In genomic region chr1:75804473-75804872, GRCm38 (mm10) we compare ENCODE assay signal across 25 mouse cellular contexts.
A peak's percentile ranks its signal among the peaks of the same experiment; 100 is the strongest.
DNase-seq lines count a peak whose midpoint lies in the region; ATAC-seq and TF ChIP-seq lines count a peak whose summit lies in the region.
"Had no signal": no experiment of that assay in that cellular context is flagged by ENCODE, and none has a peak within 500 bp of the region (broad histone marks: within the 10 kb centered on the region; RNA-seq: fewer than 3 reads in every experiment).

No protein-coding gene starts in this region.

- no peak overlapping the region for H3K4me2 ChIP-seq in hindbrain, embryonic 12.5 days (replicated peaks)
- H3K4me2 ChIP-seq in midbrain, embryonic 14.5 days (ENCODE audit: low read length): no peak overlapping the region
- H3K4me2 ChIP-seq: embryonic facial prominence, embryonic 15.5 days; hindbrain, embryonic 14.5 days; limb, embryonic 15.5 days; lung, embryonic 15.5 days had no signal

- H3K9ac ChIP-seq in hindbrain, embryonic 12.5 days: no peak overlapping the region
- no peak overlapping the region for H3K9ac ChIP-seq in ES-E14 (ENCODE audit: insufficient read depth, low read depth, low read length, poor library complexity, severe bottlenecking)
- no peak overlapping the region for H3K9ac ChIP-seq in midbrain, embryonic 14.5 days (replicated peaks; ENCODE audit: low read length)
- H3K9ac ChIP-seq: embryonic facial prominence, embryonic 15.5 days; hindbrain, embryonic 14.5 days; limb, embryonic 15.5 days; liver, embryonic 14.5 days; lung, embryonic 15.5 days had no signal

- ATAC-seq in hindbrain, embryonic 12.5 days (ENCODE audit: low FRiP score): no peak
- ATAC-seq in midbrain, embryonic 14.5 days (ENCODE audit: low FRiP score, low TSS enrichment): no peak
- ATAC-seq: inflammation-experienced regulatory T-cells, adult 6 months had no signal

- no peak overlapping the region for H3K4me3 ChIP-seq in hindbrain, embryonic 10.5 days
- H3K4me3 ChIP-seq in hindbrain, embryonic 12.5 days: no peak overlapping the region
- H3K4me3 ChIP-seq in ES-E14 (ENCODE audit: insufficient read depth in 1 of 2, low read depth in 1 of 2, low read length in 2 of 2, poor library complexity in 1 of 2, severe bottlenecking in 1 of 2): no peak overlapping the region
- no peak overlapping the region for H3K4me3 ChIP-seq in embryonic facial prominence, embryonic 10.5 days
- no peak overlapping the region for H3K4me3 ChIP-seq in midbrain, embryonic 14.5 days (replicated peaks; ENCODE audit: low read depth, low read length)
- H3K4me3 ChIP-seq in lung, adult 2 months (replicated peaks; ENCODE audit: extremely low read depth, low read depth, low read length): no peak overlapping the region
- H3K4me3 ChIP-seq: embryonic facial prominence, embryonic 15.5 days; heart, adult 2 months; limb, embryonic 15.5 days; lung, embryonic 15.5 days; megakaryocyte, embryonic 14.5 days had no signal

- no peaks in the 10 kb centered on the region for H3K36me3 ChIP-seq in hindbrain, embryonic 10.5 days
- no peaks in the 10 kb centered on the region for H3K36me3 ChIP-seq in hindbrain, embryonic 12.5 days
- H3K36me3 ChIP-seq in ES-E14 (ENCODE audit: control insufficient read depth, insufficient read depth, low read length, poor library complexity, severe bottlenecking): no peaks in the 10 kb centered on the region
- H3K36me3 ChIP-seq in embryonic facial prominence, embryonic 10.5 days (replicated peaks): no peaks in the 10 kb centered on the region
- H3K36me3 ChIP-seq in midbrain, embryonic 14.5 days (ENCODE audit: control insufficient read depth, insufficient read depth, low read length): no peaks in the 10 kb centered on the region
- H3K36me3 ChIP-seq: embryonic facial prominence, embryonic 15.5 days; limb, embryonic 15.5 days; lung, embryonic 15.5 days had no signal

- 0 out of 2 replicates have a peak, but pooled peaks cover 3% of the 10 kb centered on the region for H3K27me3 ChIP-seq in hindbrain, embryonic 10.5 days (ENCODE audit: insufficient read depth, poor library complexity, severe bottlenecking)
- H3K27me3 ChIP-seq in hindbrain, embryonic 12.5 days: no peaks in the 10 kb centered on the region
- H3K27me3 ChIP-seq in embryonic facial prominence, embryonic 10.5 days (replicated peaks; ENCODE audit: low read depth, poor library complexity, severe bottlenecking): 0 out of 2 replicates have a peak, but pooled peaks cover 15% of the 10 kb centered on the region
- no peaks in the 10 kb centered on the region for H3K27me3 ChIP-seq in midbrain, embryonic 14.5 days (ENCODE audit: control insufficient read depth, insufficient read depth, low read length)
- H3K27me3 ChIP-seq: CH12.LX; embryonic facial prominence, embryonic 15.5 days; limb, embryonic 15.5 days; lung, embryonic 15.5 days; megakaryocyte, embryonic 14.5 days had no signal

- DNase-seq in hindbrain, embryonic 10.5 days (ENCODE audit: low spot score): no peak
- peak; percentile 20 for DNase-seq in ES-E14 (ENCODE audit: low read depth, low spot score)
- no peak for DNase-seq in embryonic facial prominence, embryonic 10.5 days (ENCODE audit: low spot score)
- peak; percentile 41 for DNase-seq in midbrain, embryonic 14.5 days
- DNase-seq in lung, adult 2 months: no peak
- DNase-seq in thymus, adult 18-20 months: no peak
- DNase-seq: B cell, adult 2 months; cerebellum, adult 11-12 months; cerebellum, postnatal 10 days; gastrocnemius, postnatal 36 days; heart, adult 2 months; kidney, adult 2 months; layer of hippocampus, adult 9-11 months; lung, postnatal 36 days; right cerebral cortex, postnatal 14 days had no signal

- peaks cover 29% of the 10 kb centered on the region for H3K4me1 ChIP-seq in hindbrain, embryonic 10.5 days (replicated peaks)
- 0 out of 2 replicates have a peak, but pooled peaks cover 6% of the 10 kb centered on the region for H3K4me1 ChIP-seq in hindbrain, embryonic 12.5 days
- H3K4me1 ChIP-seq in ES-E14 (ENCODE audit: control insufficient read depth in 2 of 2, insufficient read depth in 2 of 2, low read length in 2 of 2, poor library complexity in 1 of 2): peaks cover 8% of the 10 kb centered on the region in 2 experiments
- peaks cover 27% of the 10 kb centered on the region for H3K4me1 ChIP-seq in embryonic facial prominence, embryonic 10.5 days
- H3K4me1 ChIP-seq in midbrain, embryonic 14.5 days (ENCODE audit: control insufficient read depth, insufficient read depth, low read length): peaks cover 15% of the 10 kb centered on the region; the same call in 1 of the 2 replicates
- no peaks in the 10 kb centered on the region for H3K4me1 ChIP-seq in lung, adult 2 months (ENCODE audit: control insufficient read depth, insufficient read depth, low read length)
- H3K4me1 ChIP-seq: embryonic facial prominence, embryonic 15.5 days; lung, embryonic 15.5 days; megakaryocyte, embryonic 14.5 days had no signal

- no peak for TF ChIP-seq POLR2A in lung, adult 2 months (IDR thresholded peaks at IDR 0.05; ENCODE audit: borderline replicate concordance, extremely low read depth, low read depth, low read length)

- in situ Hi-C loops in ES-E14 (cut with MboI; ENCODE audit: low sequenced_read_pairs in 2 of 2, unreplicated experiment in 2 of 2): no loop called here

- 17% methylated on average over 2 of the region's 2 CpGs for WGBS in hindbrain, embryonic 10.5 days
- WGBS in hindbrain, embryonic 12.5 days: 19% methylated on average over 2 of the region's 2 CpGs
- 33% methylated on average over 2 of the region's 2 CpGs for WGBS in embryonic facial prominence, embryonic 10.5 days
- WGBS in midbrain, embryonic 14.5 days: 8% methylated on average over 2 of the region's 2 CpGs
- WGBS in lung, adult 2 months: 74% methylated on average over 2 of the region's 2 CpGs

- no peak for TF ChIP-seq CTCF in lung, adult 2 months (IDR thresholded peaks at IDR 0.05; ENCODE audit: insufficient read depth, low read length)

- no peaks in the 10 kb centered on the region for H3K9me3 ChIP-seq in hindbrain, embryonic 10.5 days
- no peaks in the 10 kb centered on the region for H3K9me3 ChIP-seq in hindbrain, embryonic 12.5 days (replicated peaks)
- H3K9me3 ChIP-seq in ES-E14 (ENCODE audit: control insufficient read depth, insufficient read depth, low read depth, low read length): no peaks in the 10 kb centered on the region
- no peaks in the 10 kb centered on the region for H3K9me3 ChIP-seq in embryonic facial prominence, embryonic 10.5 days
- no peaks in the 10 kb centered on the region for H3K9me3 ChIP-seq in midbrain, embryonic 14.5 days (ENCODE audit: control insufficient read depth, low read length)
- H3K9me3 ChIP-seq: embryonic facial prominence, embryonic 15.5 days; limb, embryonic 15.5 days; lung, embryonic 15.5 days had no signal

- 0 out of 2 replicates have a peak overlapping the region, but pooled peaks have one; percentile 0 for H3K27ac ChIP-seq in hindbrain, embryonic 10.5 days
- no peak overlapping the region for H3K27ac ChIP-seq in hindbrain, embryonic 12.5 days
- no peak overlapping the region for H3K27ac ChIP-seq in ES-E14 (ENCODE audit: insufficient read depth, low read depth, low read length, poor library complexity, severe bottlenecking)
- 0 out of 2 replicates have a peak overlapping the region, but pooled peaks have one; percentile 30 for H3K27ac ChIP-seq in embryonic facial prominence, embryonic 10.5 days (replicated peaks)
- no peak overlapping the region for H3K27ac ChIP-seq in midbrain, embryonic 14.5 days (replicated peaks; ENCODE audit: low read depth, low read length)
- H3K27ac ChIP-seq: embryonic facial prominence, embryonic 15.5 days; heart, adult 2 months; hindbrain, embryonic 14.5 days; kidney, postnatal 0 days; limb, embryonic 15.5 days; liver, embryonic 14.5 days; lung, embryonic 15.5 days had no signal

TF ChIP-seq in ES-E14, 5 proteins besides CTCF, POLR2A, EP300 and RAD21:
- TF ChIP-seq CHD2 (IDR thresholded peaks at IDR 0.05; ENCODE audit: low read depth, low read length) (peak; percentile 54; the same call in 1 of the 2 replicates), HCFC1 (IDR thresholded peaks at IDR 0.05; ENCODE audit: borderline replicate concordance, insufficient read depth, low read length) (no peak)

Comparison
In these comparisons a context has a peak if more than half of its experiments do, and no peak if none do; other contexts are left out.
1. H3K27ac ChIP-seq: peak in hindbrain, embryonic 10.5 days (single experiment) and embryonic facial prominence, embryonic 10.5 days (single experiment); none in hindbrain, embryonic 12.5 days (single experiment), ES-E14 (single experiment) and midbrain, embryonic 14.5 days (single experiment).
2. DNase-seq: peak in ES-E14 (single experiment) and midbrain, embryonic 14.5 days (single experiment); none in hindbrain, embryonic 10.5 days (single experiment), embryonic facial prominence, embryonic 10.5 days (single experiment), lung, adult 2 months (single experiment) and thymus, adult 18-20 months (0 of 2).